Mouse (Mus musculus) ES-E14 (cell line): Measurements from ENCODE around the gene Ythdf2.

Experiments used
- CHD2 ChIP-seq: IDR thresholded peaks from 2 replicates; pipeline ENCODE4 v1.6.1; 2014; ENCODE audit warnings: mild to moderate bottlenecking, low read depth, low read length, inconsistent platforms
- HCFC1 ChIP-seq: IDR thresholded peaks from 2 replicates; pipeline ENCODE4 v1.6.1; 2012; ENCODE audit warnings: low read length, inconsistent platforms, borderline replicate concordance; ENCODE audit not compliant: insufficient read depth
- ZC3H11A ChIP-seq: IDR thresholded peaks from 2 replicates; pipeline ENCODE4 v1.6.1; 2012; ENCODE audit warnings: low read depth, mild to moderate bottlenecking, inconsistent platforms, low read length, borderline replicate concordance
- ZNF384 ChIP-seq: IDR thresholded peaks from 2 replicates; pipeline ENCODE4 v1.6.1; 2012; ENCODE audit warnings: low read depth, low read length, inconsistent platforms

DNA sequence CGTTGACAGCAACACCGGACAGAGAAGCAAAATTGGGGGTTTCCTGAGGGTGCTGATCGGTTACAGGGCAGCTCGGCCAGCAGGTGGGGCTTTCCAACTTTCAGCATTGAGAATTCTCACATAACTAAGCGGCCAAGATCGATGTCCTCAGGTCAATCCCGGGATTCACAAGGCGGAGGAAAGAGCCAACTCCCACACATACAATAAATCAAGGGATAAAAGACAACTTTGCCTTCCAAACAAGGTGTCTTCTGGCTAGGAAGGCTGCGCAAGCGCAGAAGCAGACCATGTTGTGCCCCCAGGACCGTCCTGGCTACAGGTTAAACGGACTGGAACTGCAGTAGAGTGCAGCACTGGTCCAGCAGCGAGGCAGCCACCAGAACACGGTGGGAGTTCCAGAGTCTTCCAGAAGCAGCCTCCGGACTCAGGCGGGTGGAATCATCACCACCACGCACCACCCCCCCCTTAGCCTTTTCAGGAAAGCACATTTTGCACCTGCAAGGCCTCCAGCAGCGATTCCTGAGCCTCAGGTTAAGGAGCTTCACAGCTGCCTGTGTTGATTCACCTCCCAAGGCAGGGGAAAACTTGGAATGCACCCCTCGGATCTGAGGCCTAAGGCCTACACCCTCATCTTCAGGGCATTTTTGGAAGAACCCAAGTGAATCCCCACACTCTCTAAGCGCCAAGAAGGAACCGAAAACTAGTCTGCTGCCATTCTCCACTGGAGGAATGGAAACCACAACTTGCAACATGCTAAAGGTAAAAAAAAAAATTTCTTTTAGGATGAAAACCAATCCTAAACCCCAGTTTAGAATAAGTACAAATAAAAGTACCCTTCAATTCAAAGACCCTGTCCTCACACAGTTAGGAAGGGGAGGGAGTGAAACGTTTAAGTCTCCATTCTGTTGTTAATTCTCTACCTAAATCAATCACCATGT, 30.1 kb downstream of the Ythdf2 start:
- TF ChIP-seq ZC3H11A (no peak), HCFC1 (no peak), ZNF384 (no peak), CHD2 (no peak)
